9 mouse cellular contexts compared by ENCODE assay signal in the genomic region with DNA sequence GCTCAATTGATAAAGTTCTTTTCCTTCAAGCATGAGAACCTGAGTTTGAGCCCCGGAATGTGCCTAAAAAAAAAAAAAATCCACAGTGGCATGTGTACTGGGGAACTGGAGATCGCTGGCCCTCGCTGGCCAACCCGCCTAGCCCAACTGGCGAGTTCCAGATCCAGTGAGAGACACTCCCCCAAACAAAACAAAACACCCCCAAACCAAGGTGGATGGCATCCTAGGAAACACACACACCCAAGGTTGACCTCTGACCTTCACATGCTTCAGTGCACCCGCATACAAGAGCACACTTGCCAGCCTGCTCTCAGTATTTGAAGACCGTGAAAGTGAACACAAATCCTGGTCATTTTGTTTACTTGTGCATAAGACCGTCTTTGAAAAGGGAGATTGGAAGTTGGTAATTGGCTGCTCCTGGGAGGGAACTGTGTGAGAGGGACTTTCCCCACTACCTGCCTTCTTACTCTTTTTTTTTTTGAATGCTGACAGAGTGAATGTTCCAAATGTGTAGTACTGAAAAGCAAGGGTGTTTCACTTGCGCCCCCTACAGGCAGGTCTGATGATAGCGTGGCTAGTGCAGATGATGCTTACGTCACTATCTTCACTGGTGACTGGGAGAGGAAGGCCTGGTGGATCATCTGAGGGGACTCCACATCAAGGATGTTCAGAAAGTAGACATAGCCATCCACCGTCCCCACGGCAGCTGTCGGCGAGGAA. TPM values are rescaled to one million over a fixed set of nuclear protein-coding genes. Genes with fewer than 3 reads are reported as not detected.
DNase-seq lines count a peak whose midpoint lies in the region; ATAC-seq and TF ChIP-seq lines count a peak whose summit lies in the region.
"Had no signal": no experiment of that assay in that cellular context is flagged by ENCODE, and none has a peak within 500 bp of the region (broad histone marks: within the 10 kb centered on the region; RNA-seq: fewer than 3 reads in every experiment).

No protein-coding gene starts in this region.

- TF ChIP-seq EP300 in lung, postnatal 0 days (IDR thresholded peaks at IDR 0.05), result no peak

- ATAC-seq in G1E (ENCODE audit: extremely low read depth, insufficient number of reproducible peaks, low FRiP score, poor library complexity, severe bottlenecking), result 0 out of 2 replicates have a peak, but pooled peaks have one; percentile 22
- ATAC-seq in lung, postnatal 0 days, result peak; percentile 21; the same call in 1 of the 2 replicates

- H3K27ac ChIP-seq in cerebellum, adult 2 months (ENCODE audit: insufficient read depth, low read length), result no peak overlapping the region
- H3K27ac ChIP-seq in gastrocnemius, adult 2 months, result no peak overlapping the region
- H3K27ac ChIP-seq in lung, postnatal 0 days (ENCODE audit: low read length), result no peak overlapping the region
- H3K27ac ChIP-seq: limb, embryonic 15.5 days had no signal

- intact Hi-C loops in gastrocnemius, adult 2 months (cut with DNase I), result loop anchor here (10.0 kb wide), 1 partner anchor 140 kb away; no protein-coding TSS in a partner anchor

- H3K9me3 ChIP-seq in G1E (replicated peaks), result no peaks in the 10 kb centered on the region
- H3K9me3 ChIP-seq in lung, postnatal 0 days (ENCODE audit: low read length), result no peaks in the 10 kb centered on the region
- H3K9me3 ChIP-seq: limb, embryonic 15.5 days had no signal

- 0 out of 2 replicates have a peak, but pooled peaks cover 3% of the 10 kb centered on the region for H3K27me3 ChIP-seq in G1E (ENCODE audit: insufficient read depth, low read length)
- no peaks in the 10 kb centered on the region; the same call in 1 of the 2 replicates for H3K27me3 ChIP-seq in cerebellum, adult 2 months (ENCODE audit: control insufficient read depth, insufficient read depth, low read length)
- H3K27me3 ChIP-seq in lung, postnatal 0 days (replicated peaks; ENCODE audit: insufficient read depth, low read length), result no peaks in the 10 kb centered on the region
- H3K27me3 ChIP-seq: limb, embryonic 15.5 days had no signal

- 25% methylated on average over 15 of the region's 15 CpGs for WGBS in cerebellum, adult 2 months
- WGBS in lung, postnatal 0 days, result 46% methylated on average over 15 of the region's 15 CpGs

- H3K36me3 ChIP-seq in G1E (replicated peaks), result no peaks in the 10 kb centered on the region
- H3K36me3 ChIP-seq in lung, postnatal 0 days (ENCODE audit: insufficient read depth, low read length), result no peaks in the 10 kb centered on the region
- H3K36me3 ChIP-seq: limb, embryonic 15.5 days had no signal

- no peak for TF ChIP-seq POLR2A in cerebellum, adult 2 months (IDR thresholded peaks at IDR 0.05; ENCODE audit: borderline replicate concordance, insufficient read depth, low read length)

- no peak overlapping the region for H3K9ac ChIP-seq in lung, postnatal 0 days (replicated peaks; ENCODE audit: low read depth)
- H3K9ac ChIP-seq: limb, embryonic 15.5 days had no signal

- H3K4me2 ChIP-seq in lung, postnatal 0 days (replicated peaks; ENCODE audit: low read depth, low read length), result no peak overlapping the region
- H3K4me2 ChIP-seq: limb, embryonic 15.5 days had no signal

- no peak overlapping the region for H3K4me3 ChIP-seq in G1E (ENCODE audit: low read depth, low read length)
- no peak overlapping the region for H3K4me3 ChIP-seq in cerebellum, adult 2 months (replicated peaks; ENCODE audit: insufficient read depth, low read depth, low read length)
- no peak overlapping the region for H3K4me3 ChIP-seq in gastrocnemius, adult 2 months
- no peak overlapping the region for H3K4me3 ChIP-seq in lung, postnatal 0 days (ENCODE audit: low read depth, low read length)
- H3K4me3 ChIP-seq: limb, embryonic 15.5 days had no signal

- DNase-seq in B cell, adult 2 months, result peak; percentile 82 to 84
- peak; percentile 26 for DNase-seq in G1E (ENCODE audit: low spot score)
- DNase-seq in cerebellum, adult 2 months, result peak; percentile 47 to 56
- DNase-seq in gastrocnemius, adult 2 months, result peak; percentile 62
- peak; percentile 89 for DNase-seq in layer of hippocampus, adult 11-12 months (ENCODE audit: low spot score)
- DNase-seq in lung, postnatal 0 days (ENCODE audit: low spot score), result peak; percentile 73
- DNase-seq in right cerebral cortex, postnatal 36 days (ENCODE audit: low spot score in 2 of 2), result peak; percentile 67 to 71
- DNase-seq in urinary bladder, postnatal 4 days (ENCODE audit: low spot score in 2 of 2), result peak; percentile 28 to 71

- peak; percentile 65 for TF ChIP-seq CTCF in G1E (IDR thresholded peaks at IDR 0.05; ENCODE audit: low read depth, low read length)
- TF ChIP-seq CTCF in cerebellum, adult 2 months (IDR thresholded peaks at IDR 0.05; ENCODE audit: borderline replicate concordance, insufficient read depth, low read depth, low read length), result peak; percentile 53; the same call in 1 of the 2 replicates
- TF ChIP-seq CTCF in gastrocnemius, adult 2 months (IDR thresholded peaks at IDR 0.05), result peak; percentile 77
- TF ChIP-seq CTCF in lung, postnatal 0 days (IDR thresholded peaks at IDR 0.05), result peak; percentile 89

- H3K4me1 ChIP-seq in G1E (ENCODE audit: insufficient read depth, low read depth, low read length), result peaks cover 4% of the 10 kb centered on the region; the same call in 1 of the 2 replicates
- no peaks in the 10 kb centered on the region for H3K4me1 ChIP-seq in cerebellum, adult 2 months (ENCODE audit: control insufficient read depth, insufficient read depth, low read length)
- no peaks in the 10 kb centered on the region for H3K4me1 ChIP-seq in lung, postnatal 0 days (ENCODE audit: insufficient read depth, low read depth, low read length)
- H3K4me1 ChIP-seq: limb, embryonic 15.5 days had no signal

RNA-seq across cellular contexts. Expression of a gene that starts 59.6 kb away (rescaled TPM):
- total RNA-seq in G1E (2014; fragmentation: Nextera tagmentation) (33.8 and 39.2 TPM in 2 replicates), G1E (2017) (29.1 and 35.0 TPM in 2 replicates)
- 45.1 and 62.6 TPM in 2 replicates for polyA plus RNA-seq in G1E (2012)
- polyA plus RNA-seq in cerebellum, adult 2 months (2012; rRNA removed), result 40.5 and 42.1 TPM in 2 replicates
- 10 to 100 TPM; 43.7 to 70.1 TPM for total RNA-seq in gastrocnemius, adult 2 months (2021)
- polyA plus RNA-seq in lung, postnatal 0 days (2015; fragmentation: Nextera tagmentation; extraction: Ambion mirVana), result 147 and 172 TPM in 2 replicates

Comparison
In these comparisons a context has a peak if more than half of its experiments do, and no peak if none do; other contexts are left out.
1. DNase-seq: peak in every context shown above with its lines; median percentile 89 in layer of hippocampus, adult 11-12 months; 83 in B cell, adult 2 months; 73 in lung, postnatal 0 days; 69 in right cerebral cortex, postnatal 36 days; 62 in gastrocnemius, adult 2 months; 52 in cerebellum, adult 2 months; 50 in urinary bladder, postnatal 4 days; 26 in G1E.